Mouse (Mus musculus) hindbrain, embryonic 14.5 days (tissue): ENCODE results near the gene Lgi4. TPM values are rescaled to one million over a fixed set of nuclear protein-coding genes. Genes with fewer than 3 reads are reported as not detected.

ENCODE experiments used
- ATAC-seq: fragments of 200-750 bp; cut with Nextera tagmentation; 2 replicates; pipeline ENCODE4 v1.8.0; 2017; ENCODE audit warnings: moderate number of reproducible peaks, mild to moderate bottlenecking, moderate TSS enrichment, moderate library complexity; ENCODE audit not compliant: low FRiP score
- DNase-seq: peaks from one replicate; pipeline ENCODE4 v3.0.0-alpha.2; 2015; ENCODE audit warnings: low spot score
- H3K27ac ChIP-seq: fragments of 300-500 bp; sonication (generic); 2 replicates; pipeline ENCODE4 v1.5.1; 2014; ENCODE audit warnings: mild to moderate bottlenecking, moderate library complexity
- H3K27me3 ChIP-seq: fragments of 300-500 bp; sonication (generic); 2 replicates; pipeline ENCODE4 v1.6.1; 2014; ENCODE audit warnings: mild to moderate bottlenecking, low read length, mixed read lengths; ENCODE audit not compliant: control insufficient read depth, insufficient read depth
- H3K36me3 ChIP-seq: fragments of 300-500 bp; sonication (generic); replicated peaks from 2 replicates; pipeline ENCODE4 v1.6.1; 2014; ENCODE audit not compliant: control insufficient read depth, insufficient read depth
- H3K4me1 ChIP-seq: fragments of 300-500 bp; sonication (generic); replicated peaks from 2 replicates; pipeline ENCODE4 v1.6.1; 2014; ENCODE audit warnings: antibody characterized with exemption, low read length, mixed read lengths; ENCODE audit not compliant: control insufficient read depth, insufficient read depth
- H3K4me2 ChIP-seq: fragments of 300-500 bp; sonication (generic); replicated peaks from 2 replicates; pipeline ENCODE4 v1.6.1; 2014; ENCODE audit warnings: mild to moderate bottlenecking, moderate library complexity
- H3K4me3 ChIP-seq: fragments of 300-500 bp; sonication (generic); replicated peaks from 2 replicates; pipeline ENCODE4 v1.5.1; 2014; ENCODE audit warnings: mild to moderate bottlenecking, low read length
- H3K9ac ChIP-seq: fragments of 300-500 bp; sonication (generic); 2 replicates; pipeline ENCODE4 v1.6.1; 2014
- H3K9me3 ChIP-seq: fragments of 300-500 bp; sonication (generic); 2 replicates; pipeline ENCODE4 v1.6.1; 2016; ENCODE audit warnings: low read length; ENCODE audit not compliant: control insufficient read depth
- WGBS: fragments of 180-500 bp; shearing (Covaris S2); extraction: QIAGEN DNeasy Blood & Tissue Kit; methylation state at CpG from one replicate; pipeline ENCODE4 v1.1.7; 2014; 5-methylcytosine and 5-hydroxymethylcytosine counted together
- polyA plus RNA-seq: library from polyadenylated mRNA; unstranded; fragments of >200 nt; fragmentation: Nextera tagmentation; extraction: Ambion mirVana; gene quantifications from 2 replicates; pipeline ENCODE4 v1.2.1, GENCODE M21; 2014

The Lgi4 gene
- polyA plus RNA-seq, 1 experiment from 2014 or later, result 0.28 TPM

DNA sequence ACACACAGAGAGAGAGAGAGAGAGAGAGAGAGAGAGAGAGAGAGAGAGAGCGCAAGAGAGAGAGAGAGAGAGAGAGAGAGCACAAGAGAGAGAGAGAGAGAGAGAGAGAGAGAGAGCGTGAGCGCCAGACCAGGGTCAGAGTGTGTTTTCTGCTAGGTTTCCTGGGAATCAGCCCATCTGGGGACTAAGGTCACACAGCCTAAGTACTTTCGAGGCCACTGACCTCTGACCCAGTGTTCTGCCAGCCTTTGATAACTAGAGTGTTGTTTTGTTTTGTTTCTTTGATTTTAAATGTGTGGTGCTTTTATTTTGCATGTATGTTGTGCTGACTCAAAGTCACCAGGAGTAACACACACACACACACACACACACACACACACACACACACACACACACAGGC, 3.3 kb upstream of the Lgi4 start:
- ATAC-seq (no peak), DNase-seq (no peak)
- H3K27ac ChIP-seq, result no peak overlapping the region
- H3K4me3 ChIP-seq, result no peak overlapping the region
- H3K9ac ChIP-seq, result no peak overlapping the region
- 0 out of 2 replicates have a peak, but pooled peaks cover 17% of the 10 kb centered on the region for H3K4me1 ChIP-seq
- no peaks in the 10 kb centered on the region for H3K9me3 ChIP-seq
- peaks cover 29% of the 10 kb centered on the region for H3K27me3 ChIP-seq
- WGBS, result 36% methylated on average over 4 of the region's 4 CpGs
- no peak overlapping the region for H3K4me2 ChIP-seq
- no peaks in the 10 kb centered on the region for H3K36me3 ChIP-seq

DNA sequence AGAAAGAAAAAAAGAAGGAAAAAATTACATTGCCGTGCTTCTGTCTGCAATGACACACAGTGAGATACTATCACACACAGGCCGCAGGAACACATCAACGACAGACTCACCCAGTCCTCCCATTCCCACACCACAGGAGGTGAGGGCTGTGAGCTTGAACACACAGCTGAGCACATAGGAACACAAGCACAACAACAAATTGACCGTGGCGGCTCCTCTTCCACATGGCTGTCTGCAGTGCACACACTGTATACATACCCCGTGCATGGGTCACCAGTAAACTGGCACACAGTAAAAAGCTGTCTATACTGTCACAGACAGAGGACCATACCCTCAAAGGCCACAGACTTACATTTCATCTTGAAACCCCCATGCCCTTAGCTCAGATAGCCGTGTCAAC, 2.7 kb upstream of the Lgi4 start:
- Histone ChIP-seq H3K9me3 (no peaks in the 10 kb centered on the region), H3K36me3 (no peaks in the 10 kb centered on the region), H3K4me2 (no peak overlapping the region), H3K9ac (no peak overlapping the region), H3K4me3 (no peak overlapping the region), H3K4me1 (0 out of 2 replicates have a peak, but pooled peaks cover 11% of the 10 kb centered on the region), H3K27ac (no peak overlapping the region), H3K27me3 (peaks cover 24% of the 10 kb centered on the region)
- ATAC-seq (no peak), DNase-seq (no peak)
- 76% methylated on average over 7 of the region's 7 CpGs for WGBS

DNA sequence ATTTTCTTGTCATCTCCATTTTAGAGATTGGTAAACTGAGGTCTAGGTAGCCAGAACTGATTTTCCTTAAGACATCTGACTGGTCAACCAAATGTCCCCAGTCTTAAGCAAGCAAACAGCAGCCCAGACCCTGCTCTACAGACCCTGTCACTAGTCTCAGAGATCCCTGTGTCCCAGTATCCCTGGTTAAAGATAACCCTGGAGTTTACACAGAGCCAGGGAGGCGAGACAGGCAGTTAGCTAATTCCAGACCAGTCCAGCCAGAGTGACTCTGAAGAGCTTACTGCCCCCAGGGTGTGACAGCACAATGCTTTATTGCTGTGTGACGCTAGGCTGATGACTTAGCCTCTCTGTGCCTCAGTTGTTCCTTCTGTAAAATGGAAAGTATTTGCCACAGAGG, 2.1 kb upstream of the Lgi4 start, which contains the start of gene Fxyd1:
Fxyd1 (minus strand) TSS at position 129 of the 400 bp plus-strand sequence.
- peaks cover 18% of the 10 kb centered on the region for H3K27me3 ChIP-seq
- 0 out of 2 replicates have a peak, but pooled peaks cover 10% of the 10 kb centered on the region for H3K4me1 ChIP-seq
- DNase-seq (no peak), ATAC-seq (no peak)
- no peak within 1 kb of the TSS for H3K9ac ChIP-seq
- no peak within 1 kb of the TSS for H3K4me3 ChIP-seq
- 91% methylated on average over 2 of the region's 2 CpGs for WGBS
- H3K9me3 ChIP-seq, result no peaks in the 10 kb centered on the region
- no peak within 1 kb of the TSS for H3K4me2 ChIP-seq
- H3K36me3 ChIP-seq, result no peaks in the 10 kb centered on the region
- H3K27ac ChIP-seq, result no peak within 1 kb of the TSS

DNA sequence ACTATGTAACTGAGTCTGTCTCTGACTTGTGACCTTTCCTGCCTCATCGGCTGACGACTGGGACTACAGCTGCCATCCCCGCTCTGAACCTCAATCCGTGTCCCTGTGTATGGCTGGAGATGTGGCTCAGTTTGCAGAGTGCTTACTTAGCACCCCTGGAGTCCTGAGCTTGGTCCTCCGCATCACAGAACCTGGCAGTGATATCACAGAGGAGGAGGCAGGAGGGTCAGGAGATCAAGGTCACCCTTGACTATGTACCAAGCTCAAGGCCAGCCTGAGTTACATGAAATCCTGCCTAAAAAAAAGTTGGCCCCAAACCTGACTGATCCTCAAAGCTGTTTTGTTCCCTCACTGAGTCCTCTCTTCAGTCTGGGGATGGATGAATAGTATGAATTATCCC, 1.4 kb upstream of the Lgi4 start:
- no peak for ATAC-seq
- DNase-seq, result no peak

DNA sequence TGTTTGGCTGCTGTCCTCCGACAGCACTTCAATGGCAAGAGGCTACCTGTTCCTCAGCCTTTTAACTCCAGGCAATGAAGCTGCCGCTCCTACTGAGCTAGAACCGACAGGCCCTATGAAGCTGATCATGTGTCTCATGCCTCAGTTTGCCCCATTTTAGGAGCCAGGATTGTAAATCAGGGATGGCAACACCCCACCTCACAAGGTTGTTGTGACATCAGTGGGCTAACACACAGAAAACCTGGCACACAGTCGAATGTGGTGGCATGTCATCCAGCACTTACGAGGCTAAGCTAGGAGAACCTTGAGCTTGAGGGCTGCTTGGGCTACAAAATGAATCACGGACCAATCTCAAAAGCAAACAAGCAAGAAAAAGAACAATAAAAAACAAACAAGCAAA, 931 bp upstream of the Lgi4 start:
- Histone ChIP-seq H3K27me3 (peaks cover 6% of the 10 kb centered on the region), H3K36me3 (no peaks in the 10 kb centered on the region), H3K9ac (no peak overlapping the region), H3K9me3 (no peaks in the 10 kb centered on the region), H3K4me2 (no peak overlapping the region), H3K4me1 (no peaks in the 10 kb centered on the region), H3K27ac (no peak overlapping the region), H3K4me3 (no peak overlapping the region)
- DNase-seq (no peak), ATAC-seq (no peak)
- WGBS, result 85% methylated on average over 6 of the region's 6 CpGs

More for the DNA sequence above, 1.4 kb upstream of the Lgi4 start:
- Histone ChIP-seq H3K4me2 (no peak overlapping the region), H3K4me1 (0 out of 2 replicates have a peak, but pooled peaks cover 4% of the 10 kb centered on the region), H3K27ac (no peak overlapping the region), H3K36me3 (no peaks in the 10 kb centered on the region), H3K4me3 (no peak overlapping the region), H3K27me3 (peaks cover 11% of the 10 kb centered on the region), H3K9ac (no peak overlapping the region), H3K9me3 (no peaks in the 10 kb centered on the region)
- WGBS, result 72% methylated on average over 5 of the region's 5 CpGs

DNA sequence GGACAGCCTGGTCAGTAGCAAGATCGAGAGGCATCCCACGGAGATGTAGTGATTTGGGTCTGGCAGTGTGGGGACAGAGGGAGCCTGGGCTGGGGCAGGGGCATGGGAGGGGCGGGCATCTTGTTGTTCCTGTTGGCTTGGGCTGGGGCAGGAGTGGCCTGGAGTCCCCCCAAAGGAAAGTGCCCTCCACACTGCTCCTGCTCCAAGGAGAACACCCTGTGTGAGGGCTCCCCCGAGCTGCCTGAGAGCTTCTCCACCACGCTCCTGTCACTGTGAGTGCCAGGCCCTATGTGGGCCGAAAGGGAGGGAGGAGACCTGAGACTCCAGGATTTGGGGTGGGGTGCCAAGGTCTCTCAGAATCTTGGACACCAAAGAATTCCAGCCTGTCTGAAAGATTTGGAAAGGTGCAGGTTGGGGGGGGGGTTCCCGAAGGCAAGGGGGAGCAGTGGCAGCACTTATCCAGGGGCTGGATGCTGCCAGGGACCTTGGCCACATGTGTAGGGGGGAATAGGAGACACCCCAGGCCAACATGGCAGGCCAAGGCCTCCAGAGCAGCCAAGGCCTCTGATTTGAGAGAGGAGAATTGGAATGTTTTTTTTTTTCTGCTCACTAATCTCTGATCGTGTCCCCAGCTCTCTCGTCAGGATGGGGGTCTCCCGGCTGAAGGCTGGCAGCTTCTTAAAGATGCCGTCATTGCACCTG, 928 bp downstream of the Lgi4 start:
- H3K4me1 ChIP-seq, result no peaks in the 10 kb centered on the region
- no peak for DNase-seq
- 69% methylated on average over 11 of the region's 11 CpGs for WGBS
- no peak overlapping the region for H3K4me2 ChIP-seq
- ATAC-seq, result no peak
- no peak overlapping the region for H3K4me3 ChIP-seq
- no peaks in the 10 kb centered on the region for H3K9me3 ChIP-seq
- H3K27me3 ChIP-seq, result no peaks in the 10 kb centered on the region
- no peak overlapping the region for H3K27ac ChIP-seq
- no peaks in the 10 kb centered on the region for H3K36me3 ChIP-seq
- H3K9ac ChIP-seq, result no peak overlapping the region

DNA sequence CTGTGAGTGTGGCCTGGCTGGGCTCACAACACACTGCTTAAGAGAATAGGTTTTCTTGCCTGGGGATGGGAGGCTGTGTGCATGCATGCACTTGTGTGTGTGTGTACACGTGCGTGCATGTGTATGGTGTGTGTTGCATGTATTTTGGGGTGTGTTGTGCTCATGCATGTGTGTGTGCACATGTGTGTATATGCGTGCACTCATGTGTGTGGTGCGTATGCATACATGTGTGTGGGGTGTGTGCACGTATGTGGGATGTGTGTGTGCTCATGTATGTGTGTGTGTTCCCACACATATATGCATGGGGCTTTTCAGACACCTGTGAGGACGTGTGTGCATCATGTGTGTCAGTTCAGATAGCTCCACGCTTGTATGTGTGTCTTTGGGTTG, 1.5 kb downstream of the Lgi4 start:
- DNase-seq (no peak), ATAC-seq (no peak)
- no peaks in the 10 kb centered on the region for H3K27me3 ChIP-seq
- 88% methylated on average over 7 of the region's 7 CpGs for WGBS
- no peak overlapping the region for H3K4me3 ChIP-seq
- no peaks in the 10 kb centered on the region for H3K36me3 ChIP-seq
- no peak overlapping the region for H3K27ac ChIP-seq
- no peak overlapping the region for H3K4me2 ChIP-seq
- H3K4me1 ChIP-seq, result no peaks in the 10 kb centered on the region
- H3K9ac ChIP-seq, result no peak overlapping the region
- H3K9me3 ChIP-seq, result no peaks in the 10 kb centered on the region

DNA sequence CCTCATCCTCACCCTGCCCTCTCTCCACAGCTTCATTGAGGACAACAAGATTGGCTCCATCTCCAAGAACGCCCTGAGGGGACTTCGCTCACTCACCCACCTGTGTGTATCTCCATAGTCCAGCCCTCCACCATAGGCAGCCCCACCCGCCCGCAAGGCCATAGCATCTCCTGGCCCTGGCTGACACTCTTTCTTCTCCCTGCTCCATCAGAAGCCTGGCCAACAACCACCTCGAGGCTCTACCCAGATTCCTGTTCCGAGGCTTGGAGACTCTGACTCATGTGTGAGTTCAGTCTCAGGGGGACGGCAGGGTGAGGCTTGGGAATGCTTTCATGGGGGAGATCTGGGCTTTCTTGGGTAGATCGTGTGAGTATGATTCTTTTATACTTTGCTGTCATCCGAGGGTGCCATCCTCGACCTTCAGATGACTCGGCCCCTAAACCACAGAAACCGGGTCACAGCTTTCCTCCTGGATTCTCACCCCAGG, 4.0 kb downstream of the Lgi4 start:
- Histone ChIP-seq H3K4me1 (no peaks in the 10 kb centered on the region), H3K36me3 (no peaks in the 10 kb centered on the region), H3K4me3 (no peak overlapping the region), H3K9me3 (no peaks in the 10 kb centered on the region), H3K4me2 (no peak overlapping the region), H3K27ac (no peak overlapping the region), H3K27me3 (no peaks in the 10 kb centered on the region), H3K9ac (no peak overlapping the region)
- WGBS, result 92% methylated on average over 12 of the region's 12 CpGs
- DNase-seq, result no peak
- no peak for ATAC-seq

DNA sequence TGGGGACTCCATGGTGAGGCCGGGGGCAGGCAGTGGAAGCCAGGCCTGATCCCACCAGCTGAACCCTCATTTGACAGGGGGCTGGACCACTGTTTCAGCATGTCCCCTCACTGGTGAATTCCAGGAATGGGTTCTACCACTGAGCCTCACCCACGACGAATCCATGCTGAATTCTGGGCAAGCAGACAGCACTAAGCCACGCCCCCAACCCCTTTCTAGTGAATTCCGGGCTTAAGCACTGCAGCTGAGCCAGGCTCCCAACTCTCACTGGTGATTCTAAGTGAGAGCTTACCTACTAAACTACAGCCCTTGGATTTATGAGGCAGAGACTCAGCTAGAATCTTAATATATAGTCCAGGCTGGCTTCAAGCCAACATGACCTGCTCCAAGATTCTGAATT, 8.7 kb downstream of the Lgi4 start:
- H3K9ac ChIP-seq, result no peak overlapping the region
- no peak overlapping the region for H3K4me3 ChIP-seq
- H3K27ac ChIP-seq, result no peak overlapping the region
- ATAC-seq (no peak), DNase-seq (no peak)
- no peaks in the 10 kb centered on the region for H3K27me3 ChIP-seq
- H3K4me2 ChIP-seq, result no peak overlapping the region
- 45% methylated on average over 5 of the region's 5 CpGs for WGBS
- H3K4me1 ChIP-seq, result no peaks in the 10 kb centered on the region
- no peaks in the 10 kb centered on the region for H3K9me3 ChIP-seq
- no peaks in the 10 kb centered on the region for H3K36me3 ChIP-seq
